In the genomic region with DNA sequence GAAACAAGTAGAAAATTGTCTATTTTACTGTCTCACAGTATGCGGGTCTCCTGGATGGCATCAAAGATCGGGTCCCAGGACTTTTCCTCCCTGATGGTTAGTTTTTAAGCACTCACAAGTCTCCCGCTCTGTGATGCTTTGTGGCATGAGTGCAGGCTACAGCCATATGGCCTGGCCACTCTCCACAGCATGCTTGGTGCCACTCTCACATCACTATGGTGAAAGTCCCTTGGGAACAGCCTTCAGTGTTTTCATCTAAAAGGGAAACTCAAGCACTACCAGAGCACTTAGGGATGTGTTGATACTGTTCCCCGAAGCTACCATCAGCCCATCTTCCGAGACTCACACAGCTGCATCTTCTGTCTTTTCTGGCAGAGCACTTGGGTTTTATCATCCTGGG, we compare ENCODE assay signal across 21 mouse cellular contexts.
A peak's percentile ranks its signal among the peaks of the same experiment; 100 is the strongest.
DNase-seq lines count a peak whose midpoint lies in the region; ATAC-seq and TF ChIP-seq lines count a peak whose summit lies in the region.
"Had no signal": no experiment of that assay in that cellular context is flagged by ENCODE, and none has a peak within 500 bp of the region (broad histone marks: within the 10 kb centered on the region; RNA-seq: fewer than 3 reads in every experiment).

No protein-coding gene starts in this region.

- ATAC-seq in hindbrain, embryonic 16.5 days = peak; percentile 82
- ATAC-seq in midbrain, postnatal 0 days (ENCODE audit: low FRiP score) = no peak
- ATAC-seq in midbrain, embryonic 11.5 days (ENCODE audit: low FRiP score) = no peak
- ATAC-seq: activated CD4-positive, CD25-positive, alpha-beta regulatory T cell, adult 4 months; forebrain, embryonic 16.5 days; Patski had no signal

- H3K9me3 ChIP-seq in hindbrain, embryonic 16.5 days (ENCODE audit: control insufficient read depth, low read length) = no peaks in the 10 kb centered on the region
- no peaks in the 10 kb centered on the region for H3K9me3 ChIP-seq in hindbrain, embryonic 10.5 days
- no peaks in the 10 kb centered on the region for H3K9me3 ChIP-seq in midbrain, postnatal 0 days (ENCODE audit: low read length)
- H3K9me3 ChIP-seq in midbrain, embryonic 11.5 days (ENCODE audit: control insufficient read depth, low read length) = no peaks in the 10 kb centered on the region
- H3K9me3 ChIP-seq: embryonic facial prominence, embryonic 13.5 days; forebrain, embryonic 12.5 days; heart, embryonic 15.5 days had no signal

- no peak overlapping the region for H3K4me2 ChIP-seq in hindbrain, embryonic 16.5 days (ENCODE audit: low read length)
- H3K4me2 ChIP-seq in midbrain, postnatal 0 days (ENCODE audit: low read depth, low read length, poor library complexity, severe bottlenecking) = no peak overlapping the region
- H3K4me2 ChIP-seq in midbrain, embryonic 11.5 days = no peak overlapping the region
- H3K4me2 ChIP-seq: embryonic facial prominence, embryonic 13.5 days; forebrain, embryonic 12.5 days; heart, embryonic 11.5 days; heart, embryonic 15.5 days had no signal

- H3K9ac ChIP-seq in hindbrain, embryonic 16.5 days (ENCODE audit: low read depth, low read length) = no peak overlapping the region
- no peak overlapping the region for H3K9ac ChIP-seq in midbrain, postnatal 0 days (replicated peaks; ENCODE audit: low read length, poor library complexity, severe bottlenecking)
- H3K9ac ChIP-seq in midbrain, embryonic 11.5 days (ENCODE audit: low read length) = no peak overlapping the region
- H3K9ac ChIP-seq: embryonic facial prominence, embryonic 13.5 days; forebrain, embryonic 12.5 days; heart, embryonic 15.5 days had no signal

- no peak overlapping the region for H3K27ac ChIP-seq in hindbrain, embryonic 16.5 days (ENCODE audit: low read depth, low read length)
- H3K27ac ChIP-seq in hindbrain, embryonic 10.5 days = no peak overlapping the region
- H3K27ac ChIP-seq in midbrain, postnatal 0 days (ENCODE audit: low read depth, low read length) = no peak overlapping the region
- H3K27ac ChIP-seq in midbrain, embryonic 11.5 days (ENCODE audit: low read depth, low read length) = no peak overlapping the region
- H3K27ac ChIP-seq: embryonic facial prominence, embryonic 13.5 days; forebrain, embryonic 12.5 days; heart, adult 2 months; heart, embryonic 15.5 days had no signal

- no peaks in the 10 kb centered on the region for H3K36me3 ChIP-seq in hindbrain, embryonic 16.5 days (ENCODE audit: control insufficient read depth, insufficient read depth, low read length)
- H3K36me3 ChIP-seq in hindbrain, embryonic 10.5 days = no peaks in the 10 kb centered on the region
- no peaks in the 10 kb centered on the region for H3K36me3 ChIP-seq in midbrain, postnatal 0 days (ENCODE audit: insufficient read depth, low read length)
- no peaks in the 10 kb centered on the region for H3K36me3 ChIP-seq in midbrain, embryonic 11.5 days (ENCODE audit: control insufficient read depth, insufficient read depth, low read length)
- H3K36me3 ChIP-seq: embryonic facial prominence, embryonic 13.5 days; forebrain, embryonic 12.5 days; heart, embryonic 15.5 days had no signal

- H3K4me3 ChIP-seq in hindbrain, embryonic 16.5 days (ENCODE audit: low read length) = no peak overlapping the region
- no peak overlapping the region for H3K4me3 ChIP-seq in hindbrain, embryonic 10.5 days
- no peak overlapping the region for H3K4me3 ChIP-seq in midbrain, postnatal 0 days (ENCODE audit: low read depth, low read length)
- H3K4me3 ChIP-seq in midbrain, embryonic 11.5 days (ENCODE audit: low read depth, low read length) = no peak overlapping the region
- H3K4me3 ChIP-seq: embryonic facial prominence, embryonic 13.5 days; forebrain, embryonic 12.5 days; heart, adult 2 months; heart, embryonic 15.5 days had no signal

- peak; percentile 33 to 38 for DNase-seq in cerebellum, postnatal 14 days
- no peak for DNase-seq in cerebellum, adult 8-10 months
- DNase-seq in hindbrain, embryonic 10.5 days (ENCODE audit: low spot score) = no peak
- peak; percentile 82 for DNase-seq in midbrain, postnatal 0 days (ENCODE audit: low spot score)
- no peak for DNase-seq in midbrain, embryonic 11.5 days (ENCODE audit: low spot score, missing footprints)
- no peak for DNase-seq in frontal cortex, adult 2 months (ENCODE audit: extremely low spot score in 1 of 2, low spot score in 1 of 2)
- DNase-seq: adrenal gland, postnatal 14 days; cerebellum, adult 9-11 months; gastrocnemius, postnatal 14 days; heart, adult 2 months; heart, postnatal 14 days; kidney, adult 11 months had no signal

- WGBS in hindbrain, embryonic 16.5 days = 70% methylated on average over 5 of the region's 5 CpGs
- 89% methylated on average over 5 of the region's 5 CpGs for WGBS in hindbrain, embryonic 10.5 days
- WGBS in midbrain, postnatal 0 days = 74% methylated on average over 5 of the region's 5 CpGs
- WGBS in midbrain, embryonic 11.5 days = 85% methylated on average over 5 of the region's 5 CpGs

- H3K4me1 ChIP-seq in hindbrain, embryonic 16.5 days (ENCODE audit: control insufficient read depth, insufficient read depth, low read depth, low read length) = no peaks in the 10 kb centered on the region
- H3K4me1 ChIP-seq in hindbrain, embryonic 10.5 days (replicated peaks) = 0 out of 2 replicates have a peak, but pooled peaks cover 3% of the 10 kb centered on the region
- no peaks in the 10 kb centered on the region for H3K4me1 ChIP-seq in midbrain, postnatal 0 days (ENCODE audit: insufficient read depth, low read length)
- peaks cover 3% of the 10 kb centered on the region; the same call in 1 of the 2 replicates for H3K4me1 ChIP-seq in midbrain, embryonic 11.5 days (ENCODE audit: control insufficient read depth, insufficient read depth, low read length)
- H3K4me1 ChIP-seq: embryonic facial prominence, embryonic 13.5 days; forebrain, embryonic 12.5 days; heart, embryonic 15.5 days had no signal

- no peaks in the 10 kb centered on the region for H3K27me3 ChIP-seq in hindbrain, embryonic 16.5 days (replicated peaks; ENCODE audit: control insufficient read depth, insufficient read depth, low read length)
- no peaks in the 10 kb centered on the region for H3K27me3 ChIP-seq in hindbrain, embryonic 10.5 days (ENCODE audit: insufficient read depth, poor library complexity, severe bottlenecking)
- H3K27me3 ChIP-seq in midbrain, postnatal 0 days (ENCODE audit: insufficient read depth, low read length) = no peaks in the 10 kb centered on the region
- no peaks in the 10 kb centered on the region for H3K27me3 ChIP-seq in midbrain, embryonic 11.5 days (ENCODE audit: control insufficient read depth, insufficient read depth, low read length)
- H3K27me3 ChIP-seq: CH12.LX; embryonic facial prominence, embryonic 13.5 days; forebrain, embryonic 12.5 days; heart, embryonic 15.5 days had no signal

- no peak for TF ChIP-seq CTCF in midbrain, postnatal 0 days (IDR thresholded peaks at IDR 0.05)

Comparison
In these comparisons a context has a peak if more than half of its experiments do, and no peak if none do; other contexts are left out.
1. DNase-seq: peak in cerebellum, postnatal 14 days (2 of 2) and midbrain, postnatal 0 days (single experiment); none in cerebellum, adult 8-10 months (single experiment), hindbrain, embryonic 10.5 days (single experiment), midbrain, embryonic 11.5 days (single experiment) and frontal cortex, adult 2 months (0 of 2).